Mouse (Mus musculus) inflammation-experienced regulatory T-cells (primary cell): ENCODE data around the gene Samd7. TPM values are rescaled to one million over a fixed set of nuclear protein-coding genes. Genes with fewer than 3 reads are reported as not detected.

Experiments used
- polyA plus RNA-seq, 2 experiments: library from polyadenylated mRNA; unstranded; fragments of 100-300 nt; shearing (Covaris generic); gene quantifications; one replicate each; pipeline ENCODE4 v1.2.1; 2017

Samd7 gene
- under 1 TPM; 0.16 to 0.67 TPM for polyA plus RNA-seq

GRCm38 (mm10) chr3:30746006-30746405 is at the start of gene Samd7:
Gene Samd7 (plus strand): TSS chr3:30746293.

GRCm38 (mm10) chr3:30699711-30700505 is 46.2 kb upstream of the Samd7 start, which contains the start of gene Lrrc31:
Gene Lrrc31 (minus strand): TSS chr3:30699843.

GRCm38 (mm10) chr3:30792737-30793402 is 46.8 kb downstream of the Samd7 start, which contains the start of gene Sec62:
Gene Sec62 (plus strand): TSS chr3:30792875.

Other genes with a start within 250 kb of the Samd7 start
- gene Mecom, start 198.3 kb upstream of the Samd7 start, polyA plus RNA-seq, result 1 to 10 TPM in 1 of 2 experiments, under 1 TPM in 1; 0.43 to 1.1 TPM
- gene Actrt3, start 146.4 kb upstream of the Samd7 start, polyA plus RNA-seq, result under 1 TPM in 1 of 2 experiments, not detected in 1; 0.34 TPM
- 10 to 100 TPM; 47.3 to 51.0 TPM for gene Mynn, start 144.2 kb upstream of the Samd7 start, polyA plus RNA-seq
- under 1 TPM; 0.12 to 0.32 TPM for gene Lrriq4, start 101.8 kb upstream of the Samd7 start, polyA plus RNA-seq
- under 1 TPM in 1 of 2 experiments, not detected in 1; 0.29 TPM for gene Lrrc34, start 98.4 kb upstream of the Samd7 start, polyA plus RNA-seq
- under 1 TPM in 1 of 2 experiments, not detected in 1; 0.73 TPM for gene Lrrc31, start 46.5 kb upstream of the Samd7 start, polyA plus RNA-seq
- 10 to 100 TPM; 73.0 to 75.6 TPM for gene Sec62, start 46.6 kb downstream of the Samd7 start, polyA plus RNA-seq
- 1 to 10 TPM in 1 of 2 experiments, under 1 TPM in 1; 0.94 to 5.2 TPM for gene Gpr160, start 109.7 kb downstream of the Samd7 start, polyA plus RNA-seq
- 10 to 100 TPM; 17.3 to 31.3 TPM for gene Phc3, start 223.1 kb downstream of the Samd7 start, polyA plus RNA-seq
- gene Prkci, start 249.5 kb downstream of the Samd7 start, polyA plus RNA-seq, result 10 to 100 TPM in 1 of 2 experiments, 1 to 10 TPM in 1; 9.4 to 15.4 TPM